Mouse (Mus musculus) erythroblast, embryonic 14.5 days (primary cell): ENCODE measurements around the gene Dhx16. TPM values are rescaled to one million over a fixed set of nuclear protein-coding genes. Genes with fewer than 3 reads are reported as not detected.
"Not testable (repeated sequence)": the region's sequence is repeated elsewhere in the genome, so short reads cannot be mapped to it uniquely, and the experiment has no call there.

Experiments
- H3K27me3 ChIP-seq: 2 replicates; pipeline ENCODE4 v1.6.1; 2012; ENCODE audit warnings: inconsistent platforms; ENCODE audit not compliant: control insufficient read depth
- H3K36me3 ChIP-seq: 2 replicates; pipeline ENCODE4 v1.6.1; 2012; ENCODE audit warnings: mild to moderate bottlenecking, inconsistent platforms; ENCODE audit not compliant: control insufficient read depth
- H3K4me1 ChIP-seq: 2 replicates; pipeline ENCODE4 v1.6.1; 2012; ENCODE audit warnings: inconsistent platforms; ENCODE audit not compliant: control insufficient read depth
- H3K4me3 ChIP-seq: replicated peaks from 2 replicates; pipeline ENCODE3; 2012; ENCODE audit warnings: moderate library complexity, mild to moderate bottlenecking, inconsistent platforms
- H3K9me3 ChIP-seq: 2 replicates; pipeline ENCODE4 v1.6.1; 2012; ENCODE audit warnings: low read length, inconsistent platforms, mixed read lengths; ENCODE audit not compliant: control insufficient read depth
- GATA1 ChIP-seq: IDR thresholded peaks from 2 replicates; pipeline ENCODE4 v1.6.1; 2012; ENCODE audit warnings: low read length, inconsistent platforms, mixed read lengths
- TAL1 ChIP-seq: IDR thresholded peaks from 3 replicates; pipeline ENCODE4 v1.6.1; 2012; ENCODE audit warnings: low read length, inconsistent platforms, mixed read lengths
- polyA plus RNA-seq: library from polyadenylated mRNA; stranded (reverse); fragments of >175 nt; gene quantifications from 2 replicates; pipeline ENCODE4 v1.2.3, GENCODE M21; 2012

Gene Dhx16
- polyA plus RNA-seq, 1 experiment, result 5.2 TPM

DNA sequence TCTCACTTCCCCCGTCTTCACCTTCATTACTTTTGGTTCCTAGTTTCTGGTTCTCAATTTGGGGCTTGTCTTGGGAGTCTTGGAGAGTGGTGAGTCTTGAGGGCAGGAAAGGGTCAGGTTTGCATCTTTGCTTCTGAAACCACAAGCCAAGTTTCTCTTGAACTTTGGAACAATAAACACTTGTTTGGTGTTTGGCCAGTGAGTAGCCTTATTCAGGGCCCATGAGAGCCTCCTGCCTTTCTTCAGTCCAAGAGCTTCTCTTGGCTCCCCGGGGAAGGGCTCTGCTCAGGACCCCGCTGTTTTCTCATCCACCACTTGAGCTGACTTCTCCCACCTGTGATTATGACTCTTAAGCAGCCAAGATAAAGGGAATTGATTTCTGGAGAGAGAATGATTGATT lies 42.9 kb downstream of the Dhx16 start:
- no peak overlapping the region for H3K4me3 ChIP-seq
- H3K9me3 ChIP-seq, result no peaks in the 10 kb centered on the region
- peaks cover 80% of the 10 kb centered on the region for H3K4me1 ChIP-seq
- TF ChIP-seq GATA1 (no peak), TAL1 (no peak)
- H3K36me3 ChIP-seq, result peaks cover 87% of the 10 kb centered on the region
- H3K27me3 ChIP-seq, result no peaks in the 10 kb centered on the region

DNA sequence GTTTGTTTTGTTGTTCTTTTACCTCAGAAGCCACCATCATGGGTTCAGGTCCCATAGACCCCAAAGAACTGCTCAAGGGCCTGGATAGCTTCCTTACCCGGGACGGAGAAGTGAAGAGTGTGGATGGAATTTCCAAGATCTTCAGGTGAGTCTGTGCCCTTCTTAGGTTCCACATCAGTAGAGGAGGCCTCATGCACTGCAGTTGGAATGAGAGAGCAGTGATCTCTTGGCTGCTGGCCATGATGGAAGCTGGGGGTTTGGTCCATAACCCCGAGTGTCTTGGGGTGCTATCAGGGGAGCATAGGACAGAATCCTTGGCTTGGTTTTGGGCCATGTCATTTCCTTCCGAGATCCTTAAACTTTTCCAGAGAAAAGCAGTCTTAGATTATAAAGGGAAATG lies 43.7 kb downstream of the Dhx16 start:
- peaks cover 88% of the 10 kb centered on the region for H3K36me3 ChIP-seq
- TF ChIP-seq GATA1, result no peak
- no peak for TF ChIP-seq TAL1
- H3K9me3 ChIP-seq, result no peaks in the 10 kb centered on the region
- peaks cover 82% of the 10 kb centered on the region for H3K4me1 ChIP-seq
- no peak overlapping the region for H3K4me3 ChIP-seq
- no peaks in the 10 kb centered on the region for H3K27me3 ChIP-seq

DNA sequence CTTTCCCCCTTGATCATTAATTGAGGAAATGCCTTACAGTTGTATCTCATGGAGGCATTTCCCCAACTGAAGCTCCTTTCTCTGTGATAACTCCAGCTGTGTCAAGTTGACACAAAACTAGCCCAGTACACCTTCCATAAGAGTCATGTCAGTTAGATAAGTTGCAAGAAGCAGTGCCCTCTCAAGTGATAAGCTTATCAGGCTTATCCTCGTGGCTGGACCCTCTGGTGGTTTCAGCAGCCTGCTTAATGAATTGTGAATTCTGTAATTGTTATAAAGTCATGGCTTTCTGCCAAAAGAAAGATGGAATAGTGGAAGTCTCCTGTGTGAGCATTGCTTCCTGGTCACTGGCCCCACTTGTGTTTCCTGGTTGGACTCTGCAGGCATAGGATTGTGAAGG lies 47.9 kb downstream of the Dhx16 start:
- Histone ChIP-seq H3K27me3 (no peaks in the 10 kb centered on the region; the same call in 1 of the 2 replicates), H3K9me3 (no peaks in the 10 kb centered on the region), H3K4me3 (no peak overlapping the region), H3K4me1 (peaks cover 59% of the 10 kb centered on the region), H3K36me3 (peaks cover 94% of the 10 kb centered on the region)
- TF ChIP-seq GATA1 (no peak), TAL1 (no peak)

- Histone ChIP-seq H3K27me3 (no peaks in the 10 kb centered on the region; the same call in 1 of the 2 replicates), H3K9me3 (no peaks in the 10 kb centered on the region), H3K4me3 (no peak overlapping the region), H3K36me3 (peaks cover 76% of the 10 kb centered on the region), H3K4me1 (peaks cover 46% of the 10 kb centered on the region)
- TF ChIP-seq TAL1, result no peak
- no peak for TF ChIP-seq GATA1
These were observed 49.9 kb downstream of the Dhx16 start for GRCm38 (mm10) chr17:35929534-35929933.

- H3K27me3 ChIP-seq, result no peaks in the 10 kb centered on the region; the same call in 1 of the 2 replicates
- TF ChIP-seq TAL1 (no peak), GATA1 (no peak)
- H3K36me3 ChIP-seq, result peaks cover 65% of the 10 kb centered on the region
- H3K9me3 ChIP-seq, result no peaks in the 10 kb centered on the region
- no peak overlapping the region for H3K4me3 ChIP-seq
- H3K4me1 ChIP-seq, result peaks cover 35% of the 10 kb centered on the region
These were observed 51.0 kb downstream of the Dhx16 start for GRCm38 (mm10) chr17:35930627-35931026.

DNA sequence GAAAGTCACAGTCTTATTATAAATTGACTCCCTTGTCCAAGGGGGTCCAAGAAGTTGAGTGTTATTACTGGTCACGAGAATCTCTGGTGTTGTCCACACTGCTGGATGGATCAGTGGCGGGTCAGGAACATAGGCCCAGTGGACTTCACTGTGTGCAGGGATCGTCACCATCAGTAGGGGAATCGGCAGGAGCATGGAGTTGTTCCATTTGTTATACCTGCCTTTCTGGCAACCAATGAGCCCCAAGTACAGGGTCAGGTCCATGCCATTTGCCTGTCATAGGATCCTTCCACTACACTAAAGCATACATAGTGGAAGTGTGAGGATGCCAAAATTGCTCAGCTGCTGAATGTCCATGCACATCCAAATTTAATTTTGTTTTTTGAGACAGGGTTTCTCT lies 53.0 kb downstream of the Dhx16 start:
- no peaks in the 10 kb centered on the region; the same call in 1 of the 2 replicates for H3K27me3 ChIP-seq
- peaks cover 45% of the 10 kb centered on the region for H3K36me3 ChIP-seq

GRCm38 (mm10) chr17:35935763-35936162 lies 56.1 kb downstream of the Dhx16 start:
- not testable (repeated sequence) for H3K4me1 ChIP-seq, H3K27me3 ChIP-seq, H3K9me3 ChIP-seq, H3K4me3 ChIP-seq
- H3K36me3 ChIP-seq, result peaks cover 14% of the 10 kb centered on the region

More for the DNA sequence above, 53.0 kb downstream of the Dhx16 start:
- TF ChIP-seq GATA1 (no peak), TAL1 (no peak)
- Histone ChIP-seq H3K9me3 (no peaks in the 10 kb centered on the region), H3K4me1 (peaks cover 17% of the 10 kb centered on the region), H3K4me3 (no peak overlapping the region)

DNA sequence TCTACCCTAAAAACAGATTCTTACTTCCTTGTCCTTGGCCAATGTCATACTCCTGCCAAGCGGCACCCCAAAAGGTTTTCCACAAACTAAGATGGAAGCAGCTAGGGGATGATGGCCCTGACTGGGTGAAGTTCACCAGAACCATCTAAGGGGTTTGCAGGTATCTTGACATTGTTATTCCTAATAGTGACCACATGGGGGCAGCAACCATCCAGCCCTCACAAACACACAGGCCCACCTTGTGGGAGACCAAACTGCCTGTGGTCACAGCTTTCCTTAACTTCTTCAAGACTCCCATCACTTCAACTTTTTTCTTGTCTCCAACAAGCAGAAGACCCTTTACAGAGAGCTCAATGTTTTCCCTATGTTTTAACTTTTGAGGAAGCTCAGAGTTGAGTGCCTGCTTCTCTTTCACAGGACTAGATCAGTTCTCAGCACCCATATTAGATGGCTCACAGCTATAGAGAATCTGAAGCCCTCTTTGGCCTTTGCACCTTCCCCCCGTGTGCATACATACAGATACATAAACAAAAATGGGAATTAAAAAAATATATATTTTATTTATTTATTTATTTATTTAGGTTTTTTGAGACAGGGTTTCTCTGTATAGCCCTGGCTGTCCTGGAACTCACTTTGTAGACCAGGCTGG lies 58.2 kb downstream of the Dhx16 start:
- H3K36me3 ChIP-seq, result no peaks in the 10 kb centered on the region
- no peaks in the 10 kb centered on the region for H3K27me3 ChIP-seq
- H3K4me3 ChIP-seq, result no peak overlapping the region
- H3K9me3 ChIP-seq, result peaks cover 2% of the 10 kb centered on the region; the same call in 1 of the 2 replicates
- no peak for TF ChIP-seq GATA1
- TF ChIP-seq TAL1, result no peak
- no peaks in the 10 kb centered on the region for H3K4me1 ChIP-seq

DNA sequence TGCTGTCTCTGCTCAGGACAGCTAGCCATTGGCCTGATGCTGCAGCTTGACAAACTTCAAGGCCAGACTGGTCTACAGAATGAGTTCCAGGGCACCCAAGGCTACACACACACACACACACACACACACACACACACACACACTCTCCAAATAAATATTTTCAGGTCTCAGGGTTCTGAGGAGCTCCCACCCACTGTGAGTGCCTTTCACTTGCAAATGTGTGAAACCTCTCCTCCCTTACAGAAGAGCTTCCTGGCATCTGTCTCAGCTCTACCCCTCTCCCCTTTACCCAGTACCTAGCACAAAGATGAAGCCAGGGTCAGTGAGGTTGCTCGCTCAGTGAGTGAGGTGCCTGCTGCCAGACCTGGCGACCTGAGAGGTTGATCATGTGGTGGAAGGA lies 59.5 kb downstream of the Dhx16 start:
- peaks cover 2% of the 10 kb centered on the region; the same call in 1 of the 2 replicates for H3K9me3 ChIP-seq
- no peak overlapping the region for H3K4me3 ChIP-seq
- TF ChIP-seq GATA1 (no peak), TAL1 (no peak)
- H3K27me3 ChIP-seq, result no peaks in the 10 kb centered on the region
- no peaks in the 10 kb centered on the region for H3K36me3 ChIP-seq
- H3K4me1 ChIP-seq, result no peaks in the 10 kb centered on the region

GRCm38 (mm10) chr17:35939941-35940340 lies 60.3 kb downstream of the Dhx16 start:
- TF ChIP-seq TAL1 (no peak), GATA1 (no peak)
- Histone ChIP-seq H3K4me3 (no peak overlapping the region), H3K36me3 (no peaks in the 10 kb centered on the region), H3K27me3 (no peaks in the 10 kb centered on the region), H3K9me3 (peaks cover 2% of the 10 kb centered on the region; the same call in 1 of the 2 replicates), H3K4me1 (no peaks in the 10 kb centered on the region)

Other genes starting within 250 kb of the Dhx16 start
- gene Mucl3, start 236.1 kb upstream of the Dhx16 start, polyA plus RNA-seq, result not detected in 2 replicates
- 1.9 and 2.6 TPM in 2 replicates for gene Vars2, start 212.2 kb upstream of the Dhx16 start, polyA plus RNA-seq
- gene Gtf2h4, start 206.1 kb upstream of the Dhx16 start, polyA plus RNA-seq, result 1.1 and 1.3 TPM in 2 replicates
- not detected in 2 replicates for gene Ddr1, start 175.2 kb upstream of the Dhx16 start, polyA plus RNA-seq
- 14.0 and 14.8 TPM in 2 replicates for gene Ier3, start 58.1 kb upstream of the Dhx16 start, polyA plus RNA-seq
- gene Flot1, start 56.6 kb upstream of the Dhx16 start, polyA plus RNA-seq, result 8.2 and 11.6 TPM in 2 replicates
- gene Tubb5, start 41.5 kb upstream of the Dhx16 start, polyA plus RNA-seq, result 56.9 and 99.3 TPM in 2 replicates
- 0.91 and 1.1 TPM in 2 replicates for gene Mdc1, start 38.3 kb upstream of the Dhx16 start, polyA plus RNA-seq
- 1.7 and 2.8 TPM in 2 replicates for gene Nrm, start 18.5 kb upstream of the Dhx16 start, polyA plus RNA-seq
- gene Ppp1r18, start 14.2 kb upstream of the Dhx16 start, polyA plus RNA-seq, result 0.31 and 0.37 TPM in 2 replicates
- gene 2310061I04Rik, start 17.6 kb downstream of the Dhx16 start, polyA plus RNA-seq, result 6.9 and 7.1 TPM in 2 replicates
- gene Atat1, start 30.3 kb downstream of the Dhx16 start, polyA plus RNA-seq, result 1.1 and 1.6 TPM in 2 replicates
- gene Mrps18b, start 36.6 kb downstream of the Dhx16 start, polyA plus RNA-seq, result 0.45 and 0.85 TPM in 2 replicates
- gene Ppp1r10, start 36.6 kb downstream of the Dhx16 start, polyA plus RNA-seq, result 5.4 and 6.3 TPM in 2 replicates
- 14.0 and 24.6 TPM in 2 replicates for gene Abcf1, start 89.9 kb downstream of the Dhx16 start, polyA plus RNA-seq
- gene Gnl1, start 100.0 kb downstream of the Dhx16 start, polyA plus RNA-seq, result 1.5 and 1.9 TPM in 2 replicates
- gene Prr3, start 100.4 kb downstream of the Dhx16 start, polyA plus RNA-seq, result 0.18 and 0.30 TPM in 2 replicates
- gene H2-T24, start 140.7 kb downstream of the Dhx16 start, polyA plus RNA-seq, result 0.91 and 0.98 TPM in 2 replicates
- 3.7 and 5.0 TPM in 2 replicates for gene H2-T23, start 153.0 kb downstream of the Dhx16 start, polyA plus RNA-seq
- gene H2-T22, start 162.9 kb downstream of the Dhx16 start, polyA plus RNA-seq, result 0.12 and 0.14 TPM in 2 replicates
- gene Gm6034, start 163.1 kb downstream of the Dhx16 start, polyA plus RNA-seq, result not detected in 2 replicates
- 0.07 TPM in 1 of 2 replicates, not detected in the other for gene Gm11127, start 178.6 kb downstream of the Dhx16 start, polyA plus RNA-seq
- not detected in 2 replicates for gene Gm19684, start 241.9 kb downstream of the Dhx16 start, polyA plus RNA-seq
- gene Gm7030, start 249.6 kb downstream of the Dhx16 start, polyA plus RNA-seq, result 0.08 TPM in 1 of 2 replicates, not detected in the other